Mouse (Mus musculus): ENCODE results near the gene Lsm11.

The Lsm11 gene

DNA sequence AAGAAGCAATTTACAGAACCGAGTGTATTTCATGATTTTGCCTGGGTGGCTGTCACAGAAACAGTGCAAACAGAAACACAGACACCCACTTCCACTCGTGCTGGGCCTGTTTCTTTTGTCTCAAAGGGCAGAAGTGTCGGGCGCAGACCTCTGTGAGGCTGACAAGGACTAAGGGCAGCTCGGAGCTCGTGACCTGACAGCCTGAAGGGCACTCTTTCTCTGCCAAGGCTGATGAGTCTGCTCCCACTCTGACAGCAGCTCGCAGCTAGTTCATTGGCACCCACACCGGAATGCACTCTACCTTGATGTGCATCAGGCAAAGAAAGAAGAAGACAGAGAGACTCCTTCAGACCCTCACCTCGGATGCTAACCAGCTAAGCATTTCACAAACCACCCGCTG, 15.2 kb downstream of the Lsm11 start:
- no peak for DNase-seq (ENCODE audit: low read depth in 1 of 2, low spot score in 2 of 2)

DNA sequence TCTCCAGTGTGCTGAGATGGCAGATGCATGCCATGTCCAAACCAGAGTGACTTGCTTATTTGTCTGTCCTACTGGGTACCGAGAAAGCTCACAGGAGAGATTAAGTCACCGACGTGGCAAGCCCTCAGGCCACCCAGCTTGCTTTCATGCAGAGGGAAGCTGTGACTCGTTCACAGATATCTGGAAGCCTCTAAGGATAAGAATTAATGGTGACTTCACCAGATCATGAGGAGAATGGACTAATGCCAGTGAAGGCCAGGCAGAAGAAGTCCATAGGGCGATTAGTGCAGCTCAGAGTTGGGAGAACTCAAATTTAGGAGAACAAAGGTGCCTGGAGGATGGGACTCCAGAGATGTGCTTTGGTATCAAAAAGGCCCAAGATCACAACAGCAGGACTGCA, 17.3 kb downstream of the Lsm11 start:
- no peak for DNase-seq (ENCODE audit: low read depth in 1 of 2, low spot score in 2 of 2)

DNA sequence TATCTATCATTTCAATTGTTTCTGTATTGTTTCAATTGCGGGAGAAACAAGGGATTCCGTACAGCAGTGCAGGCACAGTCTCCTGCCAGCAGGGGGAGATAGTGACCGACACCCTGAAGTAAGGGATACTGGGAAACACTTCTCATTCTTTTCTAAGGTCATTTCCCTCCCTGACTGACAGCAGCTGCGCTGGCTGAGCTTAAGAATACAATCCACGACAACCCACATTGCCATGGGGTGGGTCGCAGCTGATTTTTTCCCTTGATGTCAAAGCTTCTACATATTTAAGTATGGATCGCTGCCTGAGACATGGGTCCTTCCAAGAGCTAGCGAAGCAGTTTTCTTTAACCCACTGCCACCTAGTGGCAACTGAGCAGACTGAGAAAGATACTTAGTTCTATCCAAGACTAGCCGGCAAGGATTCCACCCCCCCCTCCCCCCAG, 18.1 kb downstream of the Lsm11 start:
- peak; percentile 12 to 64 for DNase-seq (ENCODE audit: low read depth in 1 of 2, low spot score in 2 of 2)

DNA sequence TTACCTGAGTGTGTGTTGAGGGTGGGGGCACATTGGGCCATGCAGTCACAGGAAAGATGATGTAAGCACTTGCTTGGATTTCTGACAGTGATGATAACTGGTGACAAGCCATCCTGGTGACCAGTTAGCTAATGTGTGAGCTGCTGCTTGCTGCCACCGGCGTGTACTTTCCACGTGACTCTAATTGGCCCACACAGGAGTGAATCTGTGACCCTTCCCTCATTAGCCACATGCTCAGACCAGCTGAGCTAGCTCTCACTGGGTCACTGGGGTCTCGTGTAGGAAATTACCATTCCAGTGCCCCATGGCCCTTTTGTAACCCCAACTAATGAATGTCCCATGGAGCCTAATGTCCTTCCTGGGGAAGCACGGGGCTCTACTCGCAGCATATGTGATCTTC, 19.3 kb downstream of the Lsm11 start:
- no peak for DNase-seq (ENCODE audit: low read depth in 1 of 2, low spot score in 2 of 2)

DNA sequence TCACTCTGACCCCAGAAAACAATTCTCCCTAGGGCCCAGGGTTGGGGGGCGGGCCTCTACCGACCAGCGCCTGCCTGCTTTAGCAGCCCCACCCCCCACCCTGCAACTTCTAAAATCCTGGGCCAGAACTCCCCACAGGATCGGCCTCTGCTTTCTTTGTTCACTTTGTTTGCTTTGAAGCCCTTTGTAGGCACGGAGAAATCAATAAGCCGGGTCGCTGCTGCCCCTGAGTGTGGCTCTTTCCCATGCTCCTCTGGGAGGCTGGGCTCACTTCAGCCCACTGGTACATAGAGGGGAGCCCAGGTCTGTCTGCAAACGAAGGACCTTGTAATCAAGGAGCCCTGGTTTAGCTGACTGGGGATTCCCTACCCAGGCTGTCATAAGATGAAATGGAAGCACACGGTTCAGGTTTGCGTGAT, 23.2 kb downstream of the Lsm11 start:
- DNase-seq (ENCODE audit: low read depth in 1 of 2, low spot score in 2 of 2) = no peak

DNA sequence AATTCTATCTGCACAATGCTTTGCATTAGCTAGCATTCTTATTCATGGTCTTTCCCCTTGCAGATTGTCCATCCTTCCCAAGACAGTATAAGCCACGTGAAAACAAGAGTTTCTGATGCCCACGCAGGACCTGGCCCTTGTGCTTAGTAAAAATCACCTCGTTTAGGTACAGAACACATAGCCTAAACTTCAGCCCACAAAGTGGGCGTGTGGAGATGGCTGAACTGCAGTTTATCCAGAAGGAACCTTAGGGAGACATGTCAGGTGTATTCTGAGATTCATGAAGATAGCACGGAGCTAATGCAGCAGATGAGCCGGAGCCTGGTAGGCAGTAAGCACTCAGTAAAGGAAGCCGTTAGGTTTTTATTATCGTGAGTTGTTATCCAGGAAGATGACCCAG, 23.7 kb downstream of the Lsm11 start:
- no peak for DNase-seq (ENCODE audit: low read depth in 1 of 2, low spot score in 2 of 2)

DNA sequence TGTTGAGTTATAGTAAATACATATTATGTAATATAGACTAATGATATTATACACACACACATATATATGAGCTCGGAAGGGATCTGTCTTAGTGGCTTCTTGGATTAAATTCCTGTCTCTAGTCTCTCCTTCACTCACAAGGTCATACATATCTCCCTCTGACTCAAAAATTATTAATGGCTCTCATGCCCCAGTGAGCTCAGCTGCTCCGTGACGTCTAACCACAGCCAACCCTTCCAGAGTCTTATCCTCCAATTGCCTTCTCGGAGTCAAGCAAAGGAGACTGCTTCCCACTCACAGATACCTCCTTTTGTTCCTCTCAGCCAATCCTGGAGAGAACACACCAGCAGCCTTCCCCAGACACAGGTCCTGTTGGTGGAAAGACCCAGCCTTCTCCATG, 25.9 kb downstream of the Lsm11 start:
- DNase-seq (ENCODE audit: low read depth in 1 of 2, low spot score in 2 of 2) = no peak

DNA sequence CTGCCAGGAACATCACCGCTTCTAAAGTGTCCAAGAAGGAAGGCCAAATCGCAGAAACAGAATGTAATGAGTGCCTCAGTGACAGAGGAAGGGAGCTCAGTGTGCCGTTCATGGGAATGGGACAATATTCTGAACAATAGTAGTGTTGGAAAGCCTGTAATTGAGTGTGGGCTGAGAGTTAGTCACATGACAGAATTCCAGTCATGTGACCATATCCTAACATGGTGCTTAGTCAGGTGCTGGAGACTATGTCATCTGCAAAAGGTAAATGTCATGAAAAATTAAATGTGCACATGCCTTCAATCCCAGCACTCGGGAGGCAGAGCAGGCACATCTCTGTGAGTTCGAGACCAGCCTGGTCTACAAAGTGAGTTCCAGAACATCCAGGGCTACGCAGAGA, 26.7 kb downstream of the Lsm11 start:
- DNase-seq (ENCODE audit: low read depth in 1 of 2, low spot score in 2 of 2) = no peak

DNA sequence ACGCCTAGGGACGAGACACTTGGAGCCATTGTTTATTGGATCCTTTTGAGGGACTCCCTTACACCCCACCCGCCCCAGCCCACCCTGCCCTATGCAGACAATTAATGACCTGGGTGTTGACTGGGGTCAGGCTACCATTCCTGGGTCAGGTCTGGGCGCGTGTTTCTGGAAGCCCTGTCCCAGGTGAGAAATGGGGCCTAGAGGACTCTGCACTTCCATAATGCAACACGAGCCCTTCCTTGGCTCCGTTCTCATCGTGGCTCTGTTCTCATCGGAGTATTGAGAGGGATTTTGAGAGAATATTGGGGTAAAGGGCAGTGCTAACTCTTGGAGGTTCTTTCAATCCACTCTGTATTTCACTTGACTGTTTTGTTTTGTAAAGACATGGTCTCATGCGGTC, 28.5 kb downstream of the Lsm11 start:
- no peak for DNase-seq (ENCODE audit: low read depth in 1 of 2, low spot score in 2 of 2)

DNA sequence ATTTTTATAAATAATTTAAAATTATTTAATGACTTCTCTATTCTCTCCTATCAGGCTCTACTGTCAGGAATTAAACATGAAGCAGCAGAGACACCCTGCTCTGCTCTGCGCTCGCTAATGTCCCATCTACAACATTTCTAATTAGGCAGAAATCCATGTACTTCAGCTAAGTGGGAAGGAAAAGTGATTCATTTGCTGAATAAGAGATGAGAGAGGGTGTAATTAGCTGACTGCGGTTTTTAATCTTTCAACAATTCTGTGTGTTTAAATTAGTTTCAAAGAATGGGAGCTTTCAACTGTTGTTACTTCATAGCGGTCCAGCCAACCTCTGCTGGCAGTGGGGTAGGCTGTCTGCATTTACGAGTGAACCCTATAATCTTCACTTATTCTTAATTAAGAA, 34.0 kb downstream of the Lsm11 start:
- DNase-seq (ENCODE audit: low read depth in 1 of 2, low spot score in 2 of 2) = no peak

DNA sequence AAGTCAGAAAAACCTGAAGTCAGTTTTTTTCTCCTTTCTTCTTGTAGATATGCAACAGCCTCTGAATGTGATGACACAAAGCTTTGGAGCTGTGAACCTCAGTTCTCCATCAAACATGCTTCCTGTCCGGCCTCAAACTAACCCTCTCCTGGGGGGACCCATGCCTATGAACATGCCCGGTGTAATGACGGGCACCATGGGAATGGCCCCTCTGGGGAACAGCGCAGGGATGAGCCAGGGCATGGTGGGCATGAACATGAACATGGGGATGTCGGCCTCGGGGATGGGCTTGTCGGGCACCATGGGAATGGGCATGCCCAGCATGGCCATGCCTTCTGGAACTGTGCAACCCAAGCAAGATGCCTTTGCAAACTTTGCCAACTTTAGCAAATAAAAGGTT, 35.8 kb downstream of the Lsm11 start:
- no peak for DNase-seq (ENCODE audit: low read depth in 1 of 2, low spot score in 2 of 2)

DNA sequence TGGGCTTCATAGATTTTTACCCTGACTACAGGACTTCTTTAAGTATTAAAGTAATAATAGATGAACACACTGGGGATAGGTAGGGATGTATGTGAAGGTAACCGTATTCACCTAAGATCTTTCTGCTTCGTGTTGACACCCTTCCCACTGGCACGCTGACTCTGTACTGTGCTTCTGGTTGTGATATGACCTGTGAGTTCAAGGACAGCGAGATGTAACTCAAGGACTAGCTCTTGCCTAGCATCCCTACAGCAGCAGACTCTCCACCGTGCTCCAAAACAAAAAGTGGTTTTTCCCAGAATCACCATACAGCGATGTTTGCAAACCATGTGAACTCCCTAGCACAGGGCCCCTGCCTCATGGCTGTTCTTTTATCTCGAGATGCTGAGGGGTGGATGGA, 36.7 kb downstream of the Lsm11 start:
- DNase-seq (ENCODE audit: low read depth in 1 of 2, low spot score in 2 of 2) = no peak

DNA sequence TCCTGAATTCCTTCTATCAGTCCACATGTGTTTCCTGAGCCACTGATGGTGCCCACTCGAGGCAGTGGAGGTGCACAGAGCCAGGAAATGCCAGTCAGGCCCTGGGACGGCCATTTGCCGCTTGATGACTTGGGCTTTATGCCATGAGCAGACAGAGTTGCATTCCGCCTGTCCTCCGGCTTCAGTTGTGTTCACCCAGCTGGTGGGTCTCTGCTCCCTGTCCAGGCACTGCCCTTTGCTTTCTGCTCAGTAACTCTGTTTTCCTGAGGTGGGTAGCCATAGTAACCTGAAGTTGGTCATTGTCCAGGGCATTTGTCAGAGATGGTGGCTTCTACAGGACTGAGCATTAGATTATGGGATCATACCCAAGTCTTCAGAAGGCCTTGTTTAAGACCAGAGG, 37.4 kb downstream of the Lsm11 start:
- DNase-seq (ENCODE audit: low read depth in 1 of 2, low spot score in 2 of 2) = no peak

DNA sequence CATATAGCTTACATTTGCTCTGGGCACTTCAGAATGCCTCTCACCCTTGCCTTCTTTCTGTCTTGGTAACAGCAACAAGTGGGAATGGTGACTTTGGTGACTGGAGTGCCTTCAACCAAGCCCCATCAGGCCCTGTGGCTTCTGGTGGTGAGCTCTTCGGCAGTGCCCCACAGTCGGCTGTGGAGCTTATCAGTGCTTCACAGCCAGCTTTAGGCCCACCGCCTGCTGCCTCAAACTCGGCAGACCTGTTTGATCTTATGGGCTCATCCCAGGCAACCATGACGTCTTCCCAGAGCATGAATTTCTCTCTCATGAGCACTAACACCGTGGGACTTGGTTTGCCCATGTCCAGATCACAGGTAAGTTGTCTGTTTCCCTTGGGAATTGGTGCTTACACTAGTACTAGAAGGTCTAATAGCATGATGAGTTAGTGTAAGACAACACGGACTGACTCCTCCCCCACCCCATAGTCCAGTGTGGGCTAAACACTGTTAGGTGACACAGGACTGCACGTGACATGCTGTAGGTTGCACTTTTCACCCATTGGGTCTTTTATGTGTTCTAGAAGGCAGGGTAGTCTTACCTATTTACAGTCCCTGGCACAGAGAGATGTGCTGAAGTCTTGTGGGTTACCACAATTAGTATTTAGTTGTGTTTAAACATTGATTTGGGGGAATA, 38.5 kb downstream of the Lsm11 start:
- DNase-seq (ENCODE audit: low read depth in 1 of 2, low spot score in 2 of 2) = no peak

DNA sequence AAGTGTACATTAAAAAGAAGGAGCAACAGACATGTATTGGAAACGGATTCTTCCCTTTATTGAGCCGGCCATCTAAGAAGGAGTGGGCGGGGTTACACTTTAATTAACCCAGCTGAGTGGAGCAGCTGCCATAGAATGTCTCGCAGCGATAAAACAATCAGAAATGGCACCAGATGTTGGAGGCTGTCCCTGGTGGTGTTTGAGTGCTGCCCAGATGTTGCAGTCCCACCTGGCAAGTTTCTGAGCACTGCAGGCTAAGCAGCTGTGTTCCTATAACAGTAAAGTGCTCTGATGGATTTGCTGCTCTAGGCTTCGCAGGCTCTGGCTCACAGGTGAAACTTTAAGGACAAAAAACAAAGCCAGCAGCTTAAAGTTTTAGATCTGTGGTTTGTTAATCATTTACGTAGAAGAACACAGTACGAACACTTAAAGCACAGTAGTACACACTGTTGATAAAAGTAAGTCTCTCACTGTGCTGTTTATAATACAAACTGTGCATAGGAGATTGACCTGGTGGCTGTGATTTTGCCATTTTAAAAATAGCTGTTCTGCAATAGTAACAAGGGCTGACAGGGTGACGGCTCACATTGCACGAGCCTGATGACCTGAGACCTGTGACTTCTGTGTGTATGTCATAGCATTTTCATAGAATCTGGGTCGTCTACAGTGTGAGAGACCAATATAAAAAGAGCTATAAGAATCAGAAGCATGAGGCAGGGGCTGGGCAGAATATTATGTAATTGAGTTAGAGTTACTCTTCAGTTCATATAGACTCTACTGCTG, 44.3 kb downstream of the Lsm11 start:
- DNase-seq (ENCODE audit: low read depth in 1 of 2, low spot score in 2 of 2) = no peak

DNA sequence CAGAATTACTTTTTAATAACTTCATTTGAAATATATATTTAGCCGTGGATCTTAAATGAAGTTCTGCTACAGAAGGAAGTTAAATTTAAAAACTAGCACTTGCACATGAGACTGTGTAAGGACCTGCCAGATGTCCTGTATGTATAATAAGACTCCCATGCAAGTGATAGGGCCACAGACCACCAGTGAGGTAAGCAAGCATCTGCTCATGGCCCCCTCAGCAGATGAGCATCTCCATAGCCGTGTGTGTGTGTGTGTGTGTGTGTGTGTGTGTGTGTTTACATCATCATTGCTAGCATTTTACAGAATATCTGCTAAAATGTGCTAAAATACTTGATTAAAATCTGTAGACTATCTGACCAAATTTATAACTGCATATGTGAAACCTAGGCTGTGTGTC, 47.3 kb downstream of the Lsm11 start:
- no peak for DNase-seq (ENCODE audit: low read depth in 1 of 2, low spot score in 2 of 2)

DNA sequence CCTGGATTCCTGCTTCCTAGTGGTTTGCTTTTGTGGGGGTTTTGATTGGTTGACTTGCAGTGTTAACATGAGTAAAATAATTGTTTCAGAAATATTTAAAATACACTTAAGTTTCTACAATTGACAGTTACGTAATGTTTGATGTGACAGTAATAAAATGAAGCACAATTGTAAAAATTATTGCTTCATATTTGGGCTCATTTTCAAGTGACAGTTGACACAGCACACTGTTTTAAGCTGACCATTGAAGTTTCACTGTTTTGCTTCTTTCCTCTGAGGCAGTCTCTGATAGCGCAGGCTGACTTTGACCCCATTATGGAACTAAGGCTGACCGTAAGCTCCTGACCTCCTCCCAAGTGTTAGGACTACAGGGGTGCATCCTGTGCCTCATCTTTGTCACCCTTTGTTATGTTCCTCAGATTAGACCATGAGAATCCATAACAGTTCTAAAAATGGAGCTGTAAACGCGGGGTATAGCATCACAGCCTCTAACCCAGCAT, 51.8 kb downstream of the Lsm11 start:
- no peak for DNase-seq (ENCODE audit: low read depth in 1 of 2, low spot score in 2 of 2)

DNA sequence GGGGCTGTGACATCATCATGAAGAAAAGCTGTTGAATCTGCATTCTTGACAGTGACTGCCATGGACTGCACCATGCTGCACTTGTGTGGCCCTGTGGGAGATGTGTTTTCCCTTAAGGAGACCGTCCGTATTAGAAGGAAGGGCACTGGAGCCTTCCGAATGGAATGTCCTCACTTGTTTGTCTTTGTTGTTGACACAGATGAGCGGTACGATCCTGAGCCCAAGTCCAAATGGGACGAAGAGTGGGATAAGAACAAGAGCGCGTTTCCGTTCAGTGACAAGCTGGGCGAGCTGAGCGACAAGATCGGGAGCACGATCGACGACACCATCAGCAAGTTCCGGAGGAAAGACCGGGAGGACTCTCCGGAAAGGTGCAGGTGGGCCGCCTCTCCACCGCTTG, 54.3 kb downstream of the Lsm11 start:
- DNase-seq (ENCODE audit: low read depth in 1 of 2, low spot score in 2 of 2) = no peak

DNA sequence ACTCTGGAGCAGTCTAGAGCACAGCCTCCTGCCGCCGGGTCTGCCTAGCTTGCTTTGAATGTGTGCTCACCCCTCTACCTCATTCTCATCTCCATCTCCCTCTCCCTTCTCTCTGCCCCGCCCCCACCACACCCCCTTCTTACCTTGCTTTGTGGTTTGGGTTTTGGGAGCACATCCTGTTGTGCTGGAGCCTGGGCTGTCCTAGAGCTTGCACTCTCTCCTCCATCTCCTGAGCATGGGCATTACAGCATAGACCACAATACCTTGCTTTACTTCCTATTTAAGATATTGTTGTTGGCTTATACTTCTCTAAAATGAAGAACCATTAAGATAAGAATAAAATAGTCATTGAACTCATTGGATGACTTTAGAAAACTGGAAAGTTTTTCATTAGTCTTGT, 54.8 kb downstream of the Lsm11 start:
- no peak for DNase-seq (ENCODE audit: low read depth in 1 of 2, low spot score in 2 of 2)

DNA sequence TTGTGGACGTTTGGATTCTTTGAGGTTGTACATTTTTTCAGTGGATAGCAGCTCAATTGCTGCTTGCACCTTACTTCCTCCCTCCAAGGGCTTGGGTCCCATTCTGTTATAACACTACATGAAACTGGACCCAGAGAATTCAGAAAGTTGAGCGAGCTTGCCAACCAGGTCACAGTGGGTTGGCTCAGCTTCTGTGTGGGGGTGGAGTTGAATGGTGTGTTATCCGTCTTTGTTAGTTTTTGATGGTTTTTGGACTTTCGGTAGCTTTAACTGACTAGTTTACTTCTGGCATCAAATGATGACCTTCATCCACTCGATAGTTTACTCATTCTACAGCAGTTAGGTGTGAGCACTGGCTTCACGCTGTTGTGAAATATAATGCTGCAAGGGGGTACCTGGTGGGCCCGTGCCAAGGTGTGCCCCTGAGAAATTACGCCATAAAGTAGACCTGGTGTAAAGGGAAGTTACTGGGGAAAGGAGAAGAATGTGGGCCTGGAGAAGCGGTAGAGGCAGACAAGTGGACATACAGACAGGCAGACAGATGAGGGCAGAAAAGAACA, 56.2 kb downstream of the Lsm11 start:
- DNase-seq (ENCODE audit: low read depth in 1 of 2, low spot score in 2 of 2) = no peak

DNA sequence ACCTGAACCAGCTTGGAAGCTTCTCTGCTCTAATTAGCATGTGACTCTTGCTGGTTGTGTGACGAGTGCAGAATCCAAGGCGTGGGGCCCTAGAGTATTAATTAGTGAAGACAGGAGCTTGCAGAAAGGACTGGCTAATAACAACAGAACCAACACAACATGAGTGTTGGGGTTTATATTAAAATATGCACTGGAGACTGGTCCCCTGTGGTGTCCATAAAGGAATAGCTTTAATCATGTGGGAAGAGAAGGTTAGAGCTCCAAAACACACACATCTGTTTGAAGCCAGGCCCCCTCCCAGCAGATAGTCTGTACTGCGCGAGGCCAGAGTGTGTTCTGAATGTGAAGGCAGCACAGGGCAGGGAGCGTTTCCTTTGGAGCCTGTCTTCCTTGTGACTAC, 58.1 kb downstream of the Lsm11 start:
- DNase-seq (ENCODE audit: low read depth in 1 of 2, low spot score in 2 of 2) = no peak

DNA sequence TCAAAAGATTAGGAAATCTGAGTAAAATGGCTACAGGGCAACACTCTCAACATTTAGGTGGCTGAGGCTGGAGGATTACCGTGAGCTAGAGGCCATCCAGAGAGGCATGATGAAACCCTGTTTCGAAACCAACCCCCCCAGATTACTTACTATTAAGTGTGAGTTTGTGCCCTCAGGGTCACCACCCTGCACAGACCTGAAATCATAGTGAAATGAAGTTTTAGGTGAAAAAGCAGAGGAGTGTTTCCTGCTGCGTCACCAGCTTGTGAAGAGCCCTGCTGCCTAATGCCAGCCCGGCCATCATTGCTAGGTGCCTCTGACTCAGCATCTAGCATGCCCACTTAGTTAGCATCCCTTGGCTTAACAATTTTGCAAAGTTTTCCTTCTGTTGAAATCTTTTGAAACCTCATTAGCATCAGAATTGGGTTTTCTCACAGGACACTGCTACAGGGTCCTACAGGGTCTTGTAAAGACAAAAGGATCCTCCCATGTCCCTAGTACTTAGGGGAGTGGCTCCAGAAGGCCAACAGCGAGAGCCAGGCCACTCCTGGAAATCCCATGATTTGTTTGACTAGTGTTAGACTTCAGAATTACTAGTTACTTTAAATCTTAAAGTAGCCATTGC, 59.0 kb downstream of the Lsm11 start:
- DNase-seq (ENCODE audit: low read depth in 1 of 2, low spot score in 2 of 2) = no peak

All from monocyte, adult 2 months (primary cell).